Mouse (Mus musculus) natural killer cell, adult 2 months (primary cell): ENCODE results near the gene Eif3m.

ENCODE experiments used
- DNase-seq, 2 experiments: peaks; one replicate each; pipeline ENCODE4 v3.0.0; 2022; ENCODE audit warnings: low spot score in 2 of 2

Gene Eif3m

GRCm38 (mm10) chr2:105016192-105016966, 501 bp downstream of the Eif3m start:
- no peak for DNase-seq

GRCm38 (mm10) chr2:105007236-105007635, 9.6 kb downstream of the Eif3m start:
- no peak for DNase-seq

- no peak for DNase-seq
Observed at GRCm38 (mm10) chr2:104996201-104996600, 20.7 kb downstream of the Eif3m start.

- no peak for DNase-seq
Observed at GRCm38 (mm10) chr2:104994436-104994835, 22.4 kb downstream of the Eif3m start.

GRCm38 (mm10) chr2:104988974-104989373, 27.9 kb downstream of the Eif3m start:
- DNase-seq = no peak

GRCm38 (mm10) chr2:104985796-104986195, 31.1 kb downstream of the Eif3m start:
- no peak for DNase-seq

- no peak for DNase-seq
Observed at GRCm38 (mm10) chr2:104981712-104982111, 35.2 kb downstream of the Eif3m start.

- no peak for DNase-seq
Observed at GRCm38 (mm10) chr2:104964492-104964891, 52.4 kb downstream of the Eif3m start.
